Mouse (Mus musculus): ENCODE results near the gene Gm28048.

DNA sequence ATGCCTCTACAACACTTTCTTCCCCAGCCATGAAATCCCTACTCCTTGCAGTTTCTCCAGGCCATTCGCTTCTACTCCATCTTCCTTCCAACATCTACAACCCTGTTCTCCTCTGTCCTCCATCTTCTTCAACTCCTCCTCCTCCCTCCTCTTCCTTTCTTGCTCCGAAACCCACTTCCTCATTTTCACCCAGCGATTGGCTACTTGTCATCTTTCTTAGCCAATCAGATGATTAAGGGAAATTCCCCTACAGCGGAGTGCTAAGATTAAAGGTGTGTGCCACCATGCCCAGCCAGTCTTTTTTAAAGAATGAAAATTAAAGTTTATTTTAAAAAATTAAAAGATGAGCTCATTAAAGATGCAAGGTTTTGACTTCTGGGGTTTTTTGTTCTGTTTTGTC lies 36.1 kb upstream of the Gm28048 start:
- no peak for TF ChIP-seq CTCF (IDR thresholded peaks at IDR 0.05; ENCODE audit: low read depth)
- no peak for TF ChIP-seq EP300 (optimal IDR thresholded peaks at IDR 0.05)
